Mouse (Mus musculus): ENCODE data around the gene Eln.

Eln gene

DNA sequence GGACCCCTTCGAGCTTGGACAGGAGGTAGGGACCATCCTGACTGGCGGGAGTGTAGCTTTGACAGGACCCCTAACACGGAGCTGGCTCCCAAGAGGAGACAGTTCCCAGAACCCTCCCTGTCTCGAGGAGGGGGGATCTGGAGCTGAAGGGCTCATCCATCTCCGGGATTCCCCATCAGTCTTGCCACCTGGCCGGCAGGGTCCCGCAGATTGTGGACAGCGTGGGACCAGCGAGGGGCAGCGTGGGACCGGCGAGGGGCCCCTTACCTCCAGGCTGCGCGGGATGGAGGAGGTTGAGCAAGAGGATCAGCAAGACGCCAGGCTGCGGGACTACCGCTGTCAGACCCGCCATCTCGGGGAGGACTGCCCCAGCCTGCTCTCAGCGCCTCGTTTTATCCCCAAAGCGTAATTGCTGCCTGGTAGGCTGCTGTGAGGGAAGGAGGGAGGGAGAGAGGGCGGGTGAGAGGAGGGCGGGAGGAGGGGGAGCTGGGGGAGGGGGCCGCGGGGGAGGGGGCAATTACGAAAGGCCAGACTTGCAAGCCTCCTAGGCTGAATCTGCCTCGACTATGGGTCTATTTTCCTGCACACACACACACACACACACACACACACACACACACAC lies at the start of gene Eln:
Gene Eln (minus strand): TSS at position 434 of the 622 bp plus-strand sequence.
- DNase-seq = peak; percentile 29

DNA sequence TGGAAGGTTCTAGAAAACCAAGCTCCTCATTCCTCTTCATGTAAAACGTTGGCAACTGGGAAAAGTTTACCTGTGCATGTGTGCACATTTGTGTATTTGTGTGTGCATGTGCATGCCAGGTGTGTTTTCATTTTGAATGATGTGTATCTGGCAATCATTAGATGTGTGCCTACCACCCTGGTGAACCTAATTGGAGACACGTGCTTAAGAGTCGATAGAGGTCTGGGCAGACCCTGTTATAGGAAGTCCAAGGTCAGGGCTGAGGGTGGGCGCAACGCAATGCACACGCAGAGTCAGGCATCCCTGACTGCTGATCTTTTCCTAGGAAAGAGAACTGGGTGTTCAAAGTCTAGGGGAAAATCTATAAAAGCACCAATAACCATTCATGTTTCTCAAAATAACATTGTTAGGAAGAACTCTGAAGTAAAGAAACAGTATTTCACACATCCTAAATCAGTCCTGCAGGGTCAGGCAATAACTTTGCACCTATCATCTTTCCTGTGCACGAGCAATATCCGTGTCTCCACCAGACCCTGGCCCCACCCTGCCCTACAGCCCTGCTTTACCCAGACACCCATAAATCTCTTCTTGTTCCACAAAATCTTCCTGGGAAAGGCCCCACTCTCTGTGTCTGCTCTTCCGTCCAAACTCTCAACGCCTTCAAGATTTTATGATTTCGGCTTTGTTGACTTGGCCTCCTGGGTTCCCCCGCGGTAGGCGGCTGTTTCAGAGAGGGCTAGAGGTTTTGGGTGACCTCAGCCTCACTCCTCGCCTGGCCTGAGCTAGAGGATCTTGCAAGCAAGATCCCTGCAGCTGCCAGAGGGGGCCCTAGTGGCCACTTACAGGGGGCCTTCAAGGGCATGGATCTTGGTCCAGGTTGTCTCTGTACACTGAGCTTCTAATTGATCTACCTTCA lies 43.2 kb upstream of the Eln start:
- DNase-seq = no peak

DNA sequence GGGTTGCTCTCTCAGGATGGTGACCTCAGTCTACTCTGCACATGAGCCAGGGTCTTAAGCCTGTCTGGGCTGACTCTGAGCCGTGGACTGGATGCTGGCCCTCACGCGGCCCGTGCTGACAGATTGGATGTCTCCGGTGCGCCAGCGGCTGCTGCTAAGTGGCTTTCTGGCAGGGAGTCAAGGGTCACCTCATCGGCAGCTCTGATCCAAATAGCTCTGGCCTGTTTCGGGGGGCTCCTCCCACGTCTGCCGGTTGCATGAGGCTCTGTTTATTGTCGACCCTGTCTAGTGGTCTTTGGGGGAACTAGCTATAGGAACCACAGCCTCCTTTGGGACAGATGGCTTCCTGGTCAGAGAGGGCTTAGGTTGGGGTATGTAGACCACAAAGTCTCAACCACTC lies 41.1 kb upstream of the Eln start:
- DNase-seq = no peak

DNA sequence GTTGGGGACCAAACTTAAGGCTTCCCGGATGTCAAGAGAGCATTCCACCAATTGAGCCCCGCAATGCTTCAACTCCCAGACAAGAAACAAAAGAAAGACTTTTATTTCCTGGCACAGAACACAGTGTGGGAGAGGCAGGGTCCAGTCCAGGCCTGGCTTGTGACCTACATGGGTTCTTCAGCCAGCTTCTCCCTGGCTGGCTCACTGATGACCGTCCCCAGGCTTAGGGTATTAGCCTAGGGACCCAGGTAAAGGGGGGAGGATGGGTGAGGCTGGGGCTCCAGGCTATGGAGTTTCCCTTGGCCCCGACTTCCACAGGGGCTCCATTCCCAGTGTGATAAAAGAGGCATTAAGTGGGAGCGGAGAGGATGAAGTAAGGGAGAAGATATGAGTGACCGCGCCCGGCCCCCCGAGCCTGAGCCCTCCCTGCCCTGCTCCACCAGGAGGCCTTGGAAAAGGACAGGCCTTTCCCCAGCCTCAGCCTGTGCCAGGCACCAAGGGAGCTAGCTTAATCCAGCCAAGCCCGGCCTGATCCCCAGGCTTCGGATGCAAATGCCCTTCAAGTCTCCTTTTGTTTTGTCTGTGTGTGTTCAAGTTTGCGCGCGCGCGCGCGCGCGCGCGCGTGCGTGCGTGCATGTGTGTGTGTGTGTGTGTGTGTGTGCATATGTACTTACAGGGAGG lies 38.7 kb upstream of the Eln start:
- DNase-seq = no peak

DNA sequence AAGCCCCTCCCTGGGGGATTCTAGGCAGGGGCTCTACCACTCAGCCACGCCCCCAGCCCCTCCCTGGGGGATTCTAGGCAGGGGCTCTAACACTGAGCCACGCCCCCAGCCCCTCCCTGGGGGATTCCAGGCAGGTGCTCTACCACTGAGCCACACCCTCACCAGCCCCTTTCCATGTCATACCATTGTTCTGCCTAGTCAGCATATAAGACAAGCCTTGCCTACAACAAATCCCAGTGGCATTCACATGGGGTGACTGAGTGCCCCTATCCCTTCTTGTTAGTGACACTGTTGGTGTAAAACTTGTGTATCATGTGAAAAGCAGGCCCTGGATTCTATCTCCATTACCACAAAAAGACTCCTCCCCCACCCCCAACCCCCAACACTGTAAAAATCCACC lies 36.7 kb upstream of the Eln start:
- DNase-seq = no peak

DNA sequence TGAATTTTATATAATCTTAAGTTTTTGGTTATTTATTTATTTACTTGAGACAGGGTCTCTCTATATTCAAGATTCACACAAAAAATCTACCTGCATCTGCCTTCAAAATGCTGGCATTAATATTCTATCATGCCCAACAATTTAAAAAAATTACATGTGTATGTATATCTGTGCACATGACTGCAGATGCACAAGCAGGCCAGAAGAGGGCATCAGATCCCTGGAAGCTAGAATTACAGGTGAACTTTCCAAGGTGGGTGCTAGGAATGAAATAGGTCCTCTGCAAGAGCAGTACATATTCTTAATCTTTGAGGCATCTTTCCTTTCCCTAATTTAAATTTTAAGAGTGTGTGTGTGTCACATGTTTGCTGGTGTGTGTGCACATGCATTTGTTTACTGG lies 33.8 kb upstream of the Eln start:
- no peak for DNase-seq

DNA sequence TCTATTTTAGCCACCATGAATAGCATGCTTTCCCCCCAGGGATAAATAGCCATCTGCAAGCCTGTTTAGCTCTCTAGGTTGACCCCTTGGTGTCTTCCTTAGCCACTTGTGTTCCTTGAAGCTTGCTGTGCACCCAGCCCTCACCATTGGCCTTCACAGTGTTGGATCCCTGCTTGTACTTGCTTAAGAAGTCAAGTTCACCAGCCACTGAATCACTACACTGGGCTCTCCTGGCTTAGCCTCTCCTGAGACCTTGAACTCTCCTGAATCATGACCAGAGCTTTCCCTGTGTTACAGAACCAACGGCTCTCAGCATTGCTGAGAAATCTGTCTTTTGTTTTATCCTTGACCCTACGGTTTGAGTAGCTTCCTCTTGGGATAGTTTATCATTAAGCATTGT lies 33.0 kb upstream of the Eln start:
- no peak for DNase-seq

DNA sequence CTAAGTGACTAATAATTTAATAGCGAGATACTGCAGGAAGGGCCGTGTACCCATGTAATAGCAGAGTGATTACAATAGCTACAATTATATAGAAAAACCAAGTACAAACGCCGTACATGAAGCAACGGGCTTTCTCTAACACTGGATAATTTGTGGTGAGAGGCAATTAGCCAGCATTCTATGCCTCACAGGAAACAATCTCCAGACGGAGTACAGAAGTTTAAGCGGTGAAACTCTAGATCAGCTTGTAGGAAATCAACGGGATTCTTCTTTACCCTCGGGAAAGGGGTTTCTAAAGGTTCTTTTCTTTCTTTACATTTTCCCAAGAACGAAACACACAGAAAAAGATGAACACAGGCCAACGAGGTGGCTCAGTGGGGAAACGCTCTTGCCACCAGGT lies 29.4 kb upstream of the Eln start:
- DNase-seq = no peak

DNA sequence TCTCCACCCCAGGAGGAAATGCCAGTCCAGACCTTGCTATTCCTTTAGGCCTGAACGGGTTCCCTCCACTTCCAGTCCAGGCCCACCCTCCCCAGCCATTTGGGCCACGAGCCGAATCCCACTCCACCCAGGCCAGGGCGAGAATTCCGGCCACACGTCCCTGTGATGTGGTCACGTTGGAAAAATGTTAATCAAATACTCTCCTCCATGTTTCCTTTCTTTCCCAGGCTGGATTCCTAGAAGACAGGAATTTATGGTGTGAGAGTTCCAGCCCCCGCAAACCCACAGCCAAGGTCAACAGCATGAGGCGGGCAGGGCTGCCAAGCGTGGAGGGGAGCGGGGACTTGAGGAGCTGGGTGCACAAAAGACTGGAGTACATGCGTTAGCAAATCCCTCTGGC lies 25.4 kb upstream of the Eln start:
- DNase-seq = no peak

DNA sequence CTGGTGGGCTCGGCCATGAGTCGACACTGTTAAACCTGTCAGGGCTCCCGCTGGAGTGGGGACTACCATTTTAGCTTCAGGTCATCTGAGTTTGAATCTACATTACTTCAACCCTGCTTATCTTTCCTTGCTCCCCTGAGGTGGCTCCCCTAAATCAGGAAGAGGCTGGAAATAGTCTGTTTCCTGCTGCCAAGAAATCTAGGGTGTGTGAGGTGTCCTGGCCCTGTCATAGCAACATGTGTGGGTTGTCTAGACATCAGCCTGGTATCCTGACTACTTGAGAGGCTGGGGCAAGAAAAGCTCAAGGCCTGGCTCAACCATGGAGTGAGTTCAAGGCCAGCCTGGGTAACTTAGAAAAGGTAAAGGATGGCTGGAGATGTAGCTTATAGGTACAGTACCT lies 24.6 kb upstream of the Eln start:
- no peak for DNase-seq

DNA sequence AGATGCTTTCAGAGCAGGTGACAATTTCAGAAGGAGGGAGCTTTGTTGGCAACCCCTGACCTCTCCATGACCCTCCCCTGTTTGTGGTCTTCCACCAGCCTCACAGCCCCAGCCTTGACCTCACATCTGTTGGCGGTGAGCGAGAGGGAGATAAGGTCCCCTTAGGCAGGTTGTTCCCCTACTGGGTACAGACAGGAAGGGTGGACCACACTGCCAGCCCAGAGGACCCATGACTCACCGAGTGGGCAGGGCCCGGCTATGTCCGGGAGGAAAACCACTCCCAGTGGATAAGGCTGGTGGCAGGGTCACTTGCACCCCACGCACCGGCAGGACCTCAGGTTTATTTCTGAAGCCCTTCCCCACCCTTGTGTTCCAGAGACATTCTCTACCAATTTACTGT lies 22.1 kb upstream of the Eln start:
- DNase-seq = no peak

DNA sequence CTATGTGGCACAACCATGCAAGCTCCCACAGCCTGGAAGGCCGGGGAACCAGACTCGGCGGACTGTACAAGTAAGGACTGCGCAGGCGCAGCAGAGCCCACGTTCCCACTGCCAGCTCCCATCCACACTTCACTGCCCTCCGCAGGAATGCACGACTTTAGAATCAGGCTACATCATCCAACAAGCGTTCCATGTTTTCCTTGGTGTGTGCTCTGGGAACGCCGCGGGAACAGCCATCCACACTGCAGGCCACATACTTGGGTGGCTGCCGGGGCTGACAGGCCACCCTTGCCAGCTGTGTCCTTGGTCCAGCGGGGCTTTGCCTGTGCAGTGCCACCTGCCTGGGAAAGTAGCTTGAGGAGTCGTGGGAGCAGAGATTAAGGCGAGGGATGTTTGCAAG lies 18.3 kb upstream of the Eln start:
- DNase-seq = no peak

DNA sequence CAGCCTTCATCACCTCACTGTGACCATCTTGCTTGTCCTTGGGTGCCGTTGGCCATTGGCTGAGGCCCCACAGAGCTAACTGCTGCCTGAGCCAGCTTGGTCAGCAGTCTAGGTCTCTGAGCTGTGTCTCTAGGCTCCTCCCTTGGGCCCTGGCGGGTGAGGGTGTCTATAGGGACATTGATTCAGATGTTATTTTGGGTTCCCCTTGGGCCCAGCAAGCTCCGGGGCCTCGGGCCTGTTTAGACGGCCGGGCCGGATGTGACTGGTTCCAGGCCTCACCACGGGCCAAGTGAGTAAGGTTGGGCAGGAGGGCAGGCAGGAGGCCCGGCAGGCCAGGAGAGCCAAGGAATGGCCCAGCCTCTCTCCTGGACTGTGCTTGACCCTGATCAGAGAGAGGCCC lies 16.2 kb upstream of the Eln start:
- DNase-seq = no peak

DNA sequence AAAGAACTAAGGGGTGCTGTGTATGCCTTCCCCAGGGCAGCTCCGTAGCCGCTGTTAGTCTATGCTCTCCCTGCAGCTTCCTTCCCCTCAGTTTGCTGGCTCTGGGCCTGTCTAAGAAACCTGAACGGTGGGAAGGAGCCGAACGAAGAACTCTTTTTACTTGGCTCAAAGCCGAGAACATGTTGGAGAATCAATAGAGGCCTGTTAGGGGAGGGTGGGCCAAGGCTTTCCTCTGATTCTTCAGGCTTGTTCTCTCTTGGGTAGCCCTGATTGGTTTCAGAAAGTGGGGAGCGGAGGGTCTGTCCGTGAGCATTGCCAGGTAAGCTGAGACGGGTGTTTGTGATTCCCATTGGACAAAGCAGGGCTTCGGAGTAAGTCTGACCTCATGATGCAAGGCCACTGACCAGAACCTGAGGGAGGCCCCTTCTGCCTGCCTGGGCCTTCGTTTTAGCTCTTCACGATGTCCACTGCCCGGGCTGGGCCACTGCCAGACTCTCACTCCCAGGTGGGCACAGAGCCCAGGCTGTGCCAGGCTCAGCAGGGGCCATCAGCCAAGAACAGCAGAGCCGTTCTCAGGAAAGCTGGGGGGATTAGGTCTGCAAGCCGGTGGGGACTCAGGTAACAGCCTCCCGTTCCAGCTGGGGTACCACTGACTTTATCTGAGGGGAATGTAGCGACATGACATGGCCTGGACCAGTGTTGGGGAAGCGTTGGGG lies 14.4 kb upstream of the Eln start:
- DNase-seq = peak; percentile 18

DNA sequence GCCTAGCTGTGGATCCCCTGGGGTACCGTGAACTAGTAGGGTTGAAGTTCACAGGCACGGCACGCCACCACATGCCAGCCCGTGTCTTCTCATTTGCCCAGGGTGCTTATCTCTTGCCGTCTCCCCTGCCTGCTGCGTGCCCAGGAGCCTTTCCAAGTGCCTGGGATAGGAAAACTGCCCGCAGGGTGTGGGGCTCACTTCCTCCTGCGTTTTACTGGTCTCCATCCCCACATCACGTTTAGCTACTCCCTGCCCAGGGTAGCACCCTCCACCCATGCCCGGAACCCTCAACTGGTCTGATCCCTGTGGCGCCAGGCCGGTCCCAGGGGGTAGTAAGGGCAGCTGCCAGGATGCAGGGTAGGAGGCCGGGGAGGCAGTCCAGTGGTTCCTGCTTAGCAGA lies 8.9 kb upstream of the Eln start:
- no peak for DNase-seq

DNA sequence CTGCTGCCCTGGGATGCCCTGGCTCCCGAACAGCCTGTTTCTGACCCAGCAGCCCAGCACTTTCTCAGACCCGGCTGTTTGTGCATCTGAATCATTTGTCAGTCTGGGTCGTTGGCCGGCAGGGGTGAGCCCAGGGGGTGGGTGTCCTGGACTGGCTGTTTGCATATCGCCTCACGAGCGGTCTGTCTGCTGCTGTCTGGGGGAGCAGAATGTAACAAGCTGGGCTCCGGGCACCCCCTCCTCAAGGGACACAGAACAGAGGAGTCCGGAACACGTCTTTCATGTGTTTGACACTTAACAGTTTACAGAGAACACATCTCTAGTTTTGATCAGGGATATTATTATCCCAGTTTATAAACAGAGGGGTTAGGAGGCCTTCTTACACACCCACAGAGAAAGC lies 7.0 kb upstream of the Eln start:
- DNase-seq = no peak

DNA sequence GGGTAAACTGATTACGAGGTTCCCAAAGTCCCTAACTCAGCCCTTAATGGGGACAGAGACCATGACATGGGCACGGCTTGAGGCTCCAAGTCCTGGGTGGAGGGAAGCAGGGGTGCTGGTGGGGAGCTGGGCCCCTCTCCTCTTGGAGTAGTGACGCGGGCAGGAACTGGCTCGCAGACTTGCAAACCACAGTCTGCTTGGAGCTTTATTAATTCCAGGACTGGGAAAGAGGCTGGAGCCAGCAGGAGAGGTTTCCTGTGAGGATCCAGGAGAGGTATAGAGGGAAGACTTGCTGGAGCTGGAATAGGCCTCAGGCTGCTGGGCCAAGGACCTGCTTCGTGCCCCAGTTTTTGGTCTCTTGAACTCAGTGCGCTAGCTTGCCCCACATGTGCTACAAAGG lies 3.3 kb upstream of the Eln start:
- no peak for DNase-seq

DNA sequence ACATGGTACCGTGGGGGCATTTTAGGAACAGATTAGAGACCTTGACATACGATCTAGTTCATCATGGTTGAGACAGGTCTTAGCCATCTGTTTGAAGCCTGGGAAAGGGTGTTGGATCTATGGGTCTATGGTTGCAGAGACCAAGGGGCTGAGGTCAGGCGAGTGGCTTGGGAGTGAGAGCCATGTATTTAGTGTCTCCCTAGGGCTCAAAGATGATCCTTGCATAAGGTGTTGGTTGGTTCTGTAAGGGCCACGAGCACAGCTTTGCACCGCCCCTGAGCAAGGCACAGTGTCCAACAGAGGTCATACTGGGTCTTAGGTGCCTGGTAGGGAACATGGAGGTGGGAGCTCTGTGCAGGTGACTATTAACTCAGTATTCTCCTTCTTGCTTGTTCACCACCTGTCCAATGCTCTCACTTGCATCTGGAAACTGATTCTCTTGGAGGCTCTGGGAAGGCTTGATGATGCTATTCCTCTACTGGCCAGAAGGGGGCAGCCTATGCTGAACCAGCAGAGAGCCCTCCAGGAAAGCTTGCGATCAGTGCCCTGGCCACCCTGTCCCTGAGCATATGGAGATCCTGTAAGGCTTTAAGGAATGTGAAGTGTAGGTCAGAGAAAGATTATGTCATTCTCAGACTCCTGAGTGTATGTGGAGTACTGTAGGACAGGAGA lies 960 bp upstream of the Eln start:
- DNase-seq = peak; percentile 54

DNA sequence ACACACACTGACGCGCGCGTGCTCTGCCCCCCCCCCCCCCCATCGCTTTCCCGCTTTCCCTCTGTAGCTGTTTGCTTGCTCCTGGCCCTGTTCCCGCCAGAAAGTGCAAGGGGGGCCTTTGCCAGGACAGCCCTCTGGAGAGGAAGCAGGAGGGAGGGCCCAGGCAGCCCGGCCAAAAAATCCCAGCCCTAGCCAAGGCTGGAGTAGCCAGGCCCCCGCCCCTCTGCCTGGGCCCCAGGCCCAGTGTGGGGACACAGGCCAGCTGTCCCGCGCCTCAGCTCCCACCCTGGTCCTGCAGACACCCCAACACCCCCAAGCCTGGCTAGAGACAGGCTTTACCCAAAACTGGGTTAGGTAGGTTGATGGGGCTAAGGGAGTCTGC lies 380 bp upstream of the Eln start:
- DNase-seq = peak; percentile 58

DNA sequence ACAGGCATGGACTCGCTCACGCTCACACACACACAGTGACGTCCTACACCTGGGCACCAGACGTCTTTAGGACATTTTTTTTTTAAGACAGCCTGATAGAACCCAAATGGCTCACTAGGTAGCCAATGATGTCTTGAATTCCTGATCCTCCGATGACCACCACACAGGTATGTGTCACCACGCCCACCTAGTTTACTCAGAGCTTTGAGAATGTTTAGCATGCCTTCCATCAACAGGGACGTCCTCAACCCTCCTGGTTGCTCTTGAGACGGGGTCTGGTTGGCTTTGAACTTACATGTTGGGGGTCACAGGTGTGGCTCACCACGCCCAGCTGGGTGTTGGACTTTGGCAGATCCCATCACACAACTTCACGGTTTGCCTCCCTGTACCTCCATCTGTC lies 922 bp downstream of the Eln start:
- DNase-seq = no peak

DNA sequence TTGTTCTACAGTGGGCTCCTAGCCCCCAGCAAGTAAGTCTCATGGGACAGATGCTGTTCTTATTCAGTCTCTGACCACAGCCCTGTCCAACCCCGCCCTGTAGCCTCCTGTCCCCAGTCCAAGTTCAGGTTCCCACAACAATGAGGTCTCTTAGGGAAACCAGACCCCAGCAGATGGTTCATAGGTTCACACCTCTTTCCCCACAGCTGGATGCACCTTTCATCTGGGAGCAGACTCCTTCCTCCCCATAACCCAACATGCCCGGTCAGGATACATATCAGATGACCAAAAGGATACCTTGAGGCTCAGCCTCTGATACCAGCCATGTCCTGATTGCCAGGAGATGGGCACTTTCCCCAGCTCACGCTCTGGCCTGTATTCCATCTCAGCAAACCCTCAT lies 1.3 kb downstream of the Eln start:
- no peak for DNase-seq

DNA sequence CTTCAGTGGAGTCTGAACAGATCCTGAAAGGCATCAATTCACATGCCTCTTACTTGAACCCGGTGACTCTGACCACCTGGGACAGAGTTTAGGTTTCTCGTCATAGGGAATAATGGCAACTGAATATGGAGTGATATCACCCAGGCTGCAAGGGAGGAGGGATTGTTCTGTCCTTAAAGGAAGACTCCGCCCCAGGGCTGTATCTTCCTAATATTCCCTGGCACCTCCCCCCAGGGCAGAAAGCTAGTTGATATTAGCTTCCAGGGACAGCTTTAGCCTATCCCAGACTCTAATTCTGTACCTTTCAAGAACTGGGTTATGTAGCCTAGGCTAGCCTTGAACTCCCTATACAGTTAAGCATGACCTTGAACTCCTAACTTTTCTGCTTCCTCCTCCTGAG lies 2.1 kb downstream of the Eln start:
- DNase-seq = no peak

DNA sequence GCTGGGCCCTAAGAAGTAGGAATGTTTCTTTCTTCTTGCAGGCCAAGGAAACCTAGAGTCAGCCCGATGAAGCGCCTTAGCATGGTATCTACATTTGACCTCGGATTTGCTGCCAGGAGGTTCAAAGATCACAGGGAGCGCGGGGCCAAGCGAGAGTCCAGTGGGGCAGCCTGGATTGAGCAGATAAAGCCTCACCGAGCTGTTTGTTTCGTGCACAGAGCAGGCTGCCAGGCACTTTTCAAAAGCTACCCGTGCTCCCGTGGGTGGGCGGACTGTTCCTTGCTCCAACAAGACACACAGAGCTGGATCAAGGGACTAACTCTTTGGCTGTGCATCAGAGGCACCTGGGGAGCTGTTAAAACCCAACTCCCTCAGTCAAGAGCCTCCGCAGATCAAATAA lies 3.1 kb downstream of the Eln start:
- DNase-seq = no peak

Data from right cerebral cortex, postnatal 25 days (tissue).